Mouse (Mus musculus) monocyte, adult 2 months (primary cell): ENCODE data around the gene Mug1.
"Not testable (repeated sequence)": the region's sequence is repeated elsewhere in the genome, so short reads cannot be mapped to it uniquely, and the experiment has no call there.

Experiments used
- DNase-seq, 2 experiments: peaks; one replicate each; pipeline ENCODE4 v3.0.0; 2022; ENCODE audit warnings: low spot score in 2 of 2, low read depth in 1 of 2

Mug1 gene

GRCm38 (mm10) chr6:121838271-121838670, at the start of gene Mug1:
Mug1 (plus strand) TSS chr6:121838541.
- DNase-seq = not testable (repeated sequence)

- DNase-seq = no peak
Measured at GRCm38 (mm10) chr6:121828034-121828433, 10.3 kb upstream of the Mug1 start.

- no peak for DNase-seq
Measured at GRCm38 (mm10) chr6:121836361-121836760, 2.0 kb upstream of the Mug1 start.

- no peak for DNase-seq
Measured at GRCm38 (mm10) chr6:121848378-121848777, 10.0 kb downstream of the Mug1 start.
